25 mouse cellular contexts compared by ENCODE assay signal in genomic region chr4:137454582-137454981, GRCm38 (mm10). TPM values are rescaled to one million over a fixed set of nuclear protein-coding genes. Genes with fewer than 3 reads are reported as not detected.
"Had no signal": no experiment of that assay in that cellular context is flagged by ENCODE, and none has a peak within 500 bp of the region (broad histone marks: within the 10 kb centered on the region; RNA-seq: fewer than 3 reads in every experiment).

No protein-coding gene starts in this region.

- H3K27ac ChIP-seq: liver, embryonic 15.5 days; lung, embryonic 15.5 days; macrophage; midbrain, embryonic 13.5 days; midbrain, embryonic 15.5 days; neural tube, embryonic 12.5 days; stomach, embryonic 15.5 days; stomach, postnatal 0 days had no signal

- H3K36me3 ChIP-seq: liver, embryonic 15.5 days; lung, embryonic 15.5 days; midbrain, embryonic 13.5 days; midbrain, embryonic 15.5 days; neural tube, embryonic 12.5 days; stomach, embryonic 15.5 days had no signal

- DNase-seq: liver, postnatal 0 days; lung, adult 2 months; lung, postnatal 14 days; lung, postnatal 36 days; right cerebral cortex, postnatal 14 days; thymus, adult 2 months; thymus, postnatal 25 days; thymus, postnatal 4 days had no signal

- H3K9me3 ChIP-seq: liver, embryonic 15.5 days; lung, embryonic 15.5 days; midbrain, embryonic 13.5 days; midbrain, embryonic 15.5 days; neural tube, embryonic 12.5 days; stomach, embryonic 15.5 days had no signal

- H3K27me3 ChIP-seq: liver, embryonic 15.5 days; lung, embryonic 15.5 days; midbrain, embryonic 13.5 days; midbrain, embryonic 15.5 days; neural tube, embryonic 12.5 days; stomach, embryonic 15.5 days had no signal

- H3K4me1 ChIP-seq: midbrain, embryonic 13.5 days; midbrain, embryonic 15.5 days; neural tube, embryonic 12.5 days had no signal

- H3K4me3 ChIP-seq: liver, embryonic 15.5 days; lung, embryonic 15.5 days; megakaryocyte, embryonic 14.5 days; midbrain, embryonic 13.5 days; midbrain, embryonic 15.5 days; neural tube, embryonic 12.5 days; stomach, embryonic 15.5 days had no signal

RNA-seq across cellular contexts. Expression of gene 1700013G24Rik, which starts 1.5 kb away (rescaled TPM):
- total RNA-seq: megakaryocyte progenitor cell, adult 5-6 weeks; midbrain, postnatal 0 days; monocyte, adult 5-6 weeks; neutrophil, adult 5-6 weeks had no signal
- polyA plus RNA-seq: liver, embryonic 15.5 days; liver, postnatal 0 days; lung, embryonic 15.5 days; lung, postnatal 0 days; macrophage; midbrain, embryonic 13.5 days; midbrain, embryonic 15.5 days; midbrain, postnatal 0 days; neural tube, embryonic 12.5 days; neural tube, embryonic 14.5 days; spleen, adult 2 months; stomach, embryonic 15.5 days; stomach, postnatal 0 days; urinary bladder, adult 2 months had no signal

RNA-seq across cellular contexts. Expression of gene Hspg2, which starts 14.0 kb away (rescaled TPM):
- total RNA-seq: megakaryocyte progenitor cell, adult 5-6 weeks; monocyte, adult 5-6 weeks had no signal

RNA-seq across cellular contexts. Expression of gene Cela3b, which starts 24.2 kb away (rescaled TPM):
- total RNA-seq: megakaryocyte progenitor cell, adult 5-6 weeks; midbrain, postnatal 0 days; monocyte, adult 5-6 weeks; neutrophil, adult 5-6 weeks had no signal
- polyA plus RNA-seq: lung, postnatal 0 days; macrophage; midbrain, embryonic 13.5 days; midbrain, embryonic 15.5 days; midbrain, postnatal 0 days; neural tube, embryonic 12.5 days; neural tube, embryonic 14.5 days; urinary bladder, adult 2 months had no signal

RNA-seq across cellular contexts. Expression of gene Cela3a, which starts 45.0 kb away (rescaled TPM):
- total RNA-seq: megakaryocyte progenitor cell, adult 5-6 weeks; midbrain, postnatal 0 days; monocyte, adult 5-6 weeks; neutrophil, adult 5-6 weeks had no signal
- polyA plus RNA-seq: liver, embryonic 15.5 days; liver, postnatal 0 days; lung, adult 2 months; lung, embryonic 15.5 days; lung, postnatal 0 days; macrophage; midbrain, embryonic 13.5 days; midbrain, embryonic 15.5 days; midbrain, postnatal 0 days; neural tube, embryonic 12.5 days; neural tube, embryonic 14.5 days; stomach, postnatal 0 days; thymus, adult 2 months; urinary bladder, adult 2 months had no signal
